Mouse (Mus musculus) heart, adult 8-10 months (tissue): ENCODE data around the gene Tbx2. TPM values are rescaled to one million over a fixed set of nuclear protein-coding genes. Genes with fewer than 3 reads are reported as not detected.
A peak's percentile ranks its signal among the peaks of the same experiment; 100 is the strongest.

ENCODE experiments used
- DNase-seq: peaks from one replicate; pipeline ENCODE4 v3.0.0; 2022; ENCODE audit warnings: low spot score
- total RNA-seq, 4 experiments: library from RNA; stranded (reverse); gene quantifications; 2 replicates each; pipeline ENCODE4 v1.2.4; 2022

The Tbx2 gene
- total RNA-seq: 1 to 10 TPM; 4.1 to 6.6 (median 4.7) TPM

DNA sequence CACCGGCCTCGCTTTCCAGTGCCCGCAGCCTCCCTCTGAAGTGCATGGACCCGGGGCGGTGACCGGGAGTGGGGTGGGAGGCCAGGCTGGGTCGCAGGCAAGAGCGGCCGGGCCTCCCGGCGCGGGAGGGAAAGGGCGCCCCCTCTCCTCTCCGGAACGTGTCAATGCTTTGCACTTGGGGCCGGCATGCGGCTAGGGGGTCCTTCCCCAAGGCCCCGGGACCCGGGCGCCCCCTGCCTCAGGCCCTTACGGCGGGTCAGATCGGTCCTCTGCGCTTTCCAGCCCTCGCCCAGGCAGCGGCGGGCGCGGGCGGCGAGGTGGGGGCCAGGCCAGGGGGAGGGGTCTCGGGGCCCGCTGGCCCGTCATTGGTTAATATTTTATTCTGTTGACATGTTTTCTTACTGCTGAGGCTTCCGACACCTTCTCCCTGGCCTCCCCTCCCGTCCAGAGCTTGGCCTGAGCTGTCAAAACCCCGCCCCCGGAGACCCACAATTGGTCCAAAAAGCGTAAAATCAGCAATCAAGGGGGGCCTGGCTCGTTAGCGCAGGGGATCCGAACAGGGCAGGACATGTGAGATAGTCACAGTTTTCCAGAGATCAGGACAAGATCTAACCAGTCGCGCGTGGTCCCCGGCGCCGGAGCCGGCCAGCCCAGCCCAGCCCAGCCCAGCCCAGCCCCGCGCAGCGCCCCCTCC is at the start of gene Tbx2:
Gene Tbx2, plus strand, starts transcription at position 321 of the 694 bp plus-strand sequence.
- DNase-seq: peak; percentile 84

GRCm38 (mm10) chr11:85786113-85786718 is 46.1 kb upstream of the Tbx2 start:
- no peak for DNase-seq

GRCm38 (mm10) chr11:85789750-85790149 is 42.6 kb upstream of the Tbx2 start:
- no peak for DNase-seq

- DNase-seq: no peak
Observed at GRCm38 (mm10) chr11:85790267-85790666, 42.1 kb upstream of the Tbx2 start.

DNA sequence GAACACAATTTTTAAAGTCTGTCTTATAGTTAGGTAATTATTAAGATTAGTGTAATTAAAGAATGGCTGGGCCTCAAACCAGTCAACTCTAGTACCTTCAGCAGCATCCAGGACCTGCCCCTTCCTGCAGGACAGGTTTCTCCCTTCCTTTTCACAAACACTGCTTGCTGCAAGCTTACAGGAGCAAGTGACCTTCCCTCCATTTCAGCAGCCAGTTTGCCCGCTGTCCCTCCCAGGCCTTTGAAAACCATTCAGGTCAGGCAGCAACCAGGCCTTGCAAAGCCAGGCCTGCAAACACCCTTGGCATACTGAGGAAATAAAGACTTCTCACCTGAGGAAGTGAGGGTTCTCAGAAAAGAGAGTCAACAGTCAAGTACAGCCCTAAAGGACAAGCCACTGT is 41.1 kb upstream of the Tbx2 start:
- no peak for DNase-seq

- no peak for DNase-seq
Observed at GRCm38 (mm10) chr11:85792534-85793215, 39.7 kb upstream of the Tbx2 start.

GRCm38 (mm10) chr11:85799456-85799855 is 32.9 kb upstream of the Tbx2 start:
- no peak for DNase-seq

- DNase-seq: no peak
Observed at GRCm38 (mm10) chr11:85799856-85800255, 32.5 kb upstream of the Tbx2 start.

GRCm38 (mm10) chr11:85800380-85800779 is 32.0 kb upstream of the Tbx2 start:
- DNase-seq: no peak

GRCm38 (mm10) chr11:85804048-85804447 is 28.3 kb upstream of the Tbx2 start:
- peak; percentile 28 for DNase-seq

DNA sequence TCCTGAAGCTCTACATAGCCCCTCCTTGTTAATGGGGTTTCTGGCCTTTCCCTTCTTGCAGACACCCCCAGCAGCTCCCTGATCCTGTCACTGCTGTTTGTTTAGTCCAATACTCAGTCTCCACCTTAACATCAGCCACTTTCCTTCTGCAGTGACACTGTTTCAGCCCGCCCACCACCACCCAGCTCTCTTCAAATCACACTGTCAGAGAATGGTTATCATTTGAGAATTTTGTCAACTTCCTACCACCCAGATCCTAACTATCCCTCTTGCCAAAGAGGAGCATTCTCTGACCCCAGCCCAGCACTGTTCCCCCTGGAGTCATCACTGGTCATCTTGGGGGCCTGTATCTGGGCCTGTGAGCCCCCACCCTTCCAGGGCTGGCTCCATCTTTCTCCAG is 26.6 kb upstream of the Tbx2 start:
- DNase-seq: no peak

DNA sequence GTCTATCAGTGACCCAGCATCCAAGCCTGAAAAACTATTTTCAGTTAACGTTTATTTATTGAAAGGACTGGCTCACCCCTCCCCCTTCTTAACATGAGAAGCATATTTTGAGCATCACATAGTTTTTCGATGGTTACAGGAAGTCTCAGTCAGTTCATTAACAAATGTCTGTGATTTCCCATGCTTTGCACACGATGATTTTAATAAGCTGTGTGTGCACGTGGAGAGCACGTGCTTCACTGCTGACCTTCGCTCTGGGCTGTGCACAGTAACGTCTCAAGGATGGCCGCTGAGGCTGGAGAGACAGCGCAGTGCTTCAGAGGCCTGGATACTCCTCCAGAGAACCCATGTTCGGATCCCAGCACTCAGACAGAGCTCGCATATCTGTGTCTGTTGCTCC is 25.0 kb upstream of the Tbx2 start:
- no peak for DNase-seq

DNA sequence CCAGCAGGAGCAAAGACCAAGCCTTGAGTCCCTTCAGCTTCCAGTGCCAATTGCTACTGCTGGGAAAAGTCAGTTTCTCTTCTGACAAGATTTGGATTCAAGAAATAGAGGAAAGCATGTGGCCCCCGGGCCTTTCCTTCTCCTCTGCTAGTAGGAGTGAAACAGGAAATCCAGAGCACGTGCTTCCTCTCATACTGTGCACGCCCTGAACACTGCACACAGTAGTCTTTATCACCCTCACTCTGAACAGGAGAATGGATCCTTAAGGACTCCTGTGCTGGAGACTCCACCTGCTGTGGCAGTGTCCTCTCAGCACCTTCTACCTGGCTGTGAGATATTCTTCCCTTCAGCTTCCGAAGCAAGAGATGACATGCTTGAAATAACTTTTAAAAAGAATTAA is 21.1 kb upstream of the Tbx2 start:
- no peak for DNase-seq

- DNase-seq: no peak
Observed at GRCm38 (mm10) chr11:85811676-85812075, 20.7 kb upstream of the Tbx2 start.

DNA sequence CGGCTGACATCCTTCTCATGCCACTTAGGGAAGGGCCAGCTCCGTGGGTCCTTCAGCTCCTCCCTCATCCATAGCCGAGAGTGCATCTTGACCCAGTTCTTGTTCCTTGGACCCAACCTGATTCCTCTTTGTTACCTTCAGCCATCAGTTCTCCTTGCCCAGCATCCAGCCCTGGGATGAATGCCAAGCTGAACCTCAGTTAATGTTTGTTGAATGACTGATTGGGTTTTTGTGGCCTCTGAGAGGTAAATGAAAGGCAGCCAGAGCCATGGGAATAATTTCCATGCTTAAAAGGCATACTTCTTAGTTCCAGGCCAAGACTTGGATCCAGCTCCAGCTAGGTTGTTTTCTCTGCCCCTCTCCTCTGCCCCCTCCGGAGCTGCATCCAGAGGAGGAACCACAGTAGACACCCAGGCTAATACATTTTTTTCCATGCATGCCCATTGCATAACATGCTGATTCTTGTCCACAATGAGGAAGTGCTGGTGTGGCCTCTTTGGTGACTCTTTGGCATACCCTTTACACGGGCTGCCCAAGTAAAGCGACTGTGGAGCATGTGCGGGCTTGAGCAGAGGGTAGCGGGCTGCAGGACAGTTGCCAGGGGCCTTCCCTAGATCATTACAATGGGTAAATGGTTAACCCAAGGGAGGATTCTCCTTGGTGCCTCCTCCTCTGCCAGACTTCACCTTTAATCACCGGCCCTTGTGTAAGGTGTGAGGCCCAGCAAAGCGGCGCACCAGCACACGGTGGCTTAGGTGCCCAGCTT is 20.0 kb upstream of the Tbx2 start:
- no peak for DNase-seq

DNA sequence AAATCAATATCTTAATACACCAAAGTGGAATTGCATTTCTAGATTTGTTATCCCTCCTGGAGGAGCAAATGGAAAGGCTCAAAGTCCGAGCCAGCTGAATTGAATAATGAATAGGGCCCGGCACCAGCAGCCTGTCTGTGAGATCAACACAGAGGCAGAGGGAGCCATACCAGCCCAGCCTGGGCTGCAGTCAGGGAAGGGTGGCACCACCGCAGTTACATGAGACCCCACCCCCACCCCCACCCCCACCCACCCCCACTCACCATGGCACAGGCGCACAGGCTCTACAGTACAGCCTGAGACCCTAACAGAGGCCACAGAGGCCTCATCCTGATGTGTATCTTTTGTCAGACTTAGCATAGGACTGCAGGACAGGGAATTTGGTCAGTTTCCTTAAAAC is 17.7 kb upstream of the Tbx2 start:
- DNase-seq: no peak

- DNase-seq: no peak
Observed at GRCm38 (mm10) chr11:85816471-85816870, 15.9 kb upstream of the Tbx2 start.

GRCm38 (mm10) chr11:85818401-85818800 is 13.9 kb upstream of the Tbx2 start:
- DNase-seq: no peak

DNA sequence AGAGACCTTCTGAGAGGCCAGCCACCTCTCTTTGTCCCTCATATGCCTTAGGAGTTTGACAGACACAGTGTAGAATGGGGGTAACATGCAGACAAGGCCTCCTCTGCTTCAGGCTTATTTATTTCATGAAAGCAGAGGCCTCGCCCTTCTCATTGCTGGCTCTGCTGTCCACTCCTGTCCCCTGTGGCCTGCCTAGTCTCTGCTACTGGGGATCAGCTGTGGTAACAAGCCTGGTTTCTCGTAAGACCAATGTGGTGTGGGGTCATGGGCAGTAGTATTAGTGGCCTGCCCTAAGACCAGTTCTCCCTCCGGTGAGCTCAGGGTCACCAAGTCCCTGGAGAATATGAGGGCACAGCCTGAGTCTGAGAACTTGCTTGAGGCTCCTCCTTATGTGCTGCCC is 11.4 kb upstream of the Tbx2 start:
- no peak for DNase-seq

DNA sequence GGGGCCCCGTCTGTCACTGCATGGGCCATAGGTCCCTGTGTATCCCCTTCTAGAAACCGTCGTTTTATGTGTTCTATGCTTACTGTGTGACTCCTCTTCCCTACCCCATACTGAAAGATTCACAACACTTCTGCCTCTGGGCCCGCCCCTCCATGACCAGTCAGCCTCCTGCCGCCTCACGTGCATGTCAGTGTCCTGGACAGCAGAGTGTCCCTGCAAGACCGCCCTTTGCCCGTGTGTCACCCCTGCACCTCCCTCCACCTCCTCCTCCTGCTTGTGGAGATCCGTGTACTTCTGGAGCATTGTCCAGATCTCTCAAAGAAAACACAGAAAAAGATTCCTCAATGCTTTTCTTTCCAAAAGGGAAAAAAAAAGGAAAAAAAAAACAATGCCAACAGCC is 10.7 kb upstream of the Tbx2 start:
- DNase-seq: no peak

GRCm38 (mm10) chr11:85823181-85823580 is 9.2 kb upstream of the Tbx2 start:
- DNase-seq: peak; percentile 81

GRCm38 (mm10) chr11:85823794-85824193 is 8.6 kb upstream of the Tbx2 start:
- DNase-seq: no peak
